Mouse (Mus musculus): ENCODE measurements around the gene Notch4. TPM values are rescaled to one million over a fixed set of nuclear protein-coding genes. Genes with fewer than 3 reads are reported as not detected.

The Notch4 gene
- polyA plus RNA-seq, 1 experiment from 2014 or later, result 6.9 TPM

- WGBS, result 13% methylated on average over 12 of the region's 12 CpGs
- Histone ChIP-seq H3K27me3 (peaks cover 44% of the 10 kb centered on the region), H3K4me2 (replicated peaks) (peak overlapping the region; percentile 78), H3K4me1 (peaks cover 46% of the 10 kb centered on the region), H3K4me3 (peak overlapping the region; percentile 68; the same call in 1 of the 2 replicates), H3K36me3 (no peaks in the 10 kb centered on the region), H3K9me3 (no peaks in the 10 kb centered on the region), H3K9ac (no peak overlapping the region), H3K27ac (no peak overlapping the region)
- no peak for ATAC-seq (ENCODE audit: insufficient number of reproducible peaks, insufficient read depth, low FRiP score, low TSS enrichment)
These were observed 65.9 kb downstream of the Notch4 start for GRCm38 (mm10) chr17:34629796-34630603.

DNA sequence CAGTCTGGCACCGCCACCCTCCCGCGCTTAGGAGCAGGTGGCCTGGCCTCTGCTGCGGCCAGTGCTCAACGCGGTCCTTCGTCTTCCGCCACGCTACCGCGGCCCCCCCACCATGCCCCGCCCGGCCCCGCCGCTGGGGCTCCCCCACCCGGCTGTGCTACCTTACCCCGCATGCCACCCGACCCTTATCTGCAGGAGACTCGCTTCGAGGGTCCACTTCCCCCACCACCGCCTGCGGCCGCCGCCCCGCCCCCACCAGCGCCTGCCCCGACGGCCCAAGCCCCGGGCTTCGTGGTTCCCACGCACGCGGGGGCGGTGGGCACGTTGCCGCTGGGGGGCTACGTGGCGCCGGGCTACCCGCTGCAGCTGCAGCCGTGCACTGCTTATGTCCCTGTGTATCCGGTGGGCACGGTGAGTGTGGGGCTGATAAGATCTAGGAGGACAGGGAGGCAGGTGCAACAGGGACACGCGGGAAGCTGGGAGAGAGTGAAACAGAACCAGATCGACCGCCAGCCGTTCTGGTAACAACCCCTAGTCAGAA is 66.8 kb downstream of the Notch4 start:
- peak overlapping the region; percentile 27 for H3K9ac ChIP-seq
- H3K27me3 ChIP-seq, result peaks cover 44% of the 10 kb centered on the region
- no peak for ATAC-seq (ENCODE audit: insufficient number of reproducible peaks, insufficient read depth, low FRiP score, low TSS enrichment)
- 3% methylated on average over 48 of the region's 48 CpGs for WGBS
- no peak overlapping the region for H3K27ac ChIP-seq
- peaks cover 46% of the 10 kb centered on the region for H3K4me1 ChIP-seq
- no peaks in the 10 kb centered on the region for H3K9me3 ChIP-seq
- no peaks in the 10 kb centered on the region for H3K36me3 ChIP-seq
- H3K4me3 ChIP-seq, result peak overlapping the region; percentile 34
- H3K4me2 ChIP-seq (replicated peaks), result peak overlapping the region; percentile 78

GRCm38 (mm10) chr17:34631647-34632046 is 67.6 kb downstream of the Notch4 start:
- H3K9me3 ChIP-seq, result no peaks in the 10 kb centered on the region
- ATAC-seq (ENCODE audit: insufficient number of reproducible peaks, insufficient read depth, low FRiP score, low TSS enrichment), result no peak
- H3K9ac ChIP-seq, result no peak overlapping the region
- H3K4me1 ChIP-seq, result peaks cover 39% of the 10 kb centered on the region
- WGBS, result 6% methylated on average over 12 of the region's 12 CpGs
- no peak overlapping the region for H3K27ac ChIP-seq
- H3K27me3 ChIP-seq, result peaks cover 44% of the 10 kb centered on the region
- no peaks in the 10 kb centered on the region for H3K36me3 ChIP-seq
- peak overlapping the region; percentile 34 for H3K4me3 ChIP-seq
- H3K4me2 ChIP-seq (replicated peaks), result peak overlapping the region; percentile 78

GRCm38 (mm10) chr17:34632261-34632691 is 68.2 kb downstream of the Notch4 start:
- H3K4me3 ChIP-seq, result peak overlapping the region; percentile 34
- H3K9ac ChIP-seq, result peak overlapping the region; percentile 47; the same call in 1 of the 2 replicates
- peak overlapping the region; percentile 78 for H3K4me2 ChIP-seq (replicated peaks)
- 2% methylated on average over 26 of the region's 26 CpGs for WGBS
- no peaks in the 10 kb centered on the region for H3K9me3 ChIP-seq
- H3K4me1 ChIP-seq, result peaks cover 39% of the 10 kb centered on the region
- H3K27ac ChIP-seq, result no peak overlapping the region
- ATAC-seq (ENCODE audit: insufficient number of reproducible peaks, insufficient read depth, low FRiP score, low TSS enrichment), result 0 out of 2 replicates have a peak, but pooled peaks have one; percentile 16
- H3K27me3 ChIP-seq, result peaks cover 44% of the 10 kb centered on the region
- no peaks in the 10 kb centered on the region for H3K36me3 ChIP-seq

- H3K27me3 ChIP-seq, result peaks cover 30% of the 10 kb centered on the region
- H3K36me3 ChIP-seq, result no peaks in the 10 kb centered on the region
- ATAC-seq (ENCODE audit: insufficient number of reproducible peaks, insufficient read depth, low FRiP score, low TSS enrichment), result no peak
- no peak overlapping the region for H3K27ac ChIP-seq
- no peak overlapping the region for H3K4me2 ChIP-seq (replicated peaks)
- peaks cover 15% of the 10 kb centered on the region for H3K4me1 ChIP-seq
- H3K9me3 ChIP-seq, result no peaks in the 10 kb centered on the region
- 72% methylated on average over 2 of the region's 2 CpGs for WGBS
- H3K4me3 ChIP-seq, result no peak overlapping the region
- H3K9ac ChIP-seq, result no peak overlapping the region
These were observed 71.6 kb downstream of the Notch4 start for GRCm38 (mm10) chr17:34635671-34636070.

DNA sequence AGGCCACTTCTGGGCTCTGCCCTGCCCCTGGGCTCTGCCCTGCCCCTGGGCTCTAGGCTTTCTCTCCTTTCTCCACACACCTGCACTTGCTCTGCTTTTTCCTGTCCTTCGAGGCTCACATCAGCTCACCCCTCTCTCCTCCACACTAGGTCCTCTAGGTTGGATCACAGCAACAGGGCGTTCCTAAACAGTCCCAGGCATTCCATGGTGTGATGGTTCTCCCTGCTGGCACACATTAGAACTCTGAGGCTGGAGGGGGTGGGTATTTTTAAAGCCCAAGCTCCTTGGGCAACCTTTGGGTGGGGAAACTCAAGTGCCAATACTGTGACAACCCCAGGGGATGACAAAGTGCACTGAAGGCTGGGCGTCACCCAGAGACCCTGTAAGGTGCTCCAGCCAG is 73.4 kb downstream of the Notch4 start:
- Histone ChIP-seq H3K27me3 (peaks cover 12% of the 10 kb centered on the region), H3K27ac (no peak overlapping the region), H3K9ac (no peak overlapping the region), H3K4me2 (replicated peaks) (no peak overlapping the region), H3K4me1 (peaks cover 15% of the 10 kb centered on the region), H3K9me3 (no peaks in the 10 kb centered on the region), H3K36me3 (no peaks in the 10 kb centered on the region), H3K4me3 (no peak overlapping the region)
- ATAC-seq (ENCODE audit: insufficient number of reproducible peaks, insufficient read depth, low FRiP score, low TSS enrichment), result no peak
- 72% methylated on average over 3 of the region's 3 CpGs for WGBS

Other genes starting within 250 kb of the Notch4 start
- gene H2-Eb2, start 238.6 kb upstream of the Notch4 start, polyA plus RNA-seq (2016; fragmentation: Nextera tagmentation; extraction: Ambion mirVana), result not detected in 2 replicates
- gene Btnl2, start 209.4 kb upstream of the Notch4 start, polyA plus RNA-seq (2016; fragmentation: Nextera tagmentation; extraction: Ambion mirVana), result not detected in 2 replicates
- gene Btnl1, start 187.1 kb upstream of the Notch4 start, polyA plus RNA-seq (2016; fragmentation: Nextera tagmentation; extraction: Ambion mirVana), result not detected in 2 replicates
- gene BC051142, start 165.4 kb upstream of the Notch4 start, polyA plus RNA-seq (2016; fragmentation: Nextera tagmentation; extraction: Ambion mirVana), result 0.81 and 1.00 TPM in 2 replicates
- gene Btnl4, start 87.0 kb upstream of the Notch4 start, polyA plus RNA-seq (2016; fragmentation: Nextera tagmentation; extraction: Ambion mirVana), result not detected in 2 replicates
- gene Btnl6, start 46.9 kb upstream of the Notch4 start, polyA plus RNA-seq (2016; fragmentation: Nextera tagmentation; extraction: Ambion mirVana), result not detected in 2 replicates
- gene Gpsm3, start 25.5 kb downstream of the Notch4 start, polyA plus RNA-seq (2016; fragmentation: Nextera tagmentation; extraction: Ambion mirVana), result 3.5 and 6.3 TPM in 2 replicates
- 25.1 and 28.0 TPM in 2 replicates for gene Pbx2, start 27.0 kb downstream of the Notch4 start, polyA plus RNA-seq (2016; fragmentation: Nextera tagmentation; extraction: Ambion mirVana)
- 3.1 and 3.5 TPM in 2 replicates for gene Ager, start 33.6 kb downstream of the Notch4 start, polyA plus RNA-seq (2016; fragmentation: Nextera tagmentation; extraction: Ambion mirVana)
- gene Rnf5, start 39.4 kb downstream of the Notch4 start, polyA plus RNA-seq (2016; fragmentation: Nextera tagmentation; extraction: Ambion mirVana), result 139 TPM in 2 replicates
- gene Agpat1, start 40.0 kb downstream of the Notch4 start, polyA plus RNA-seq (2016; fragmentation: Nextera tagmentation; extraction: Ambion mirVana), result 54.8 and 62.8 TPM in 2 replicates
- 7.0 and 10.1 TPM in 2 replicates for gene Egfl8, start 51.7 kb downstream of the Notch4 start, polyA plus RNA-seq (2016; fragmentation: Nextera tagmentation; extraction: Ambion mirVana)
- gene Ppt2, start 64.2 kb downstream of the Notch4 start, polyA plus RNA-seq (2016; fragmentation: Nextera tagmentation; extraction: Ambion mirVana), result 18.0 and 18.8 TPM in 2 replicates
- gene Prrt1, start 65.3 kb downstream of the Notch4 start, polyA plus RNA-seq (2016; fragmentation: Nextera tagmentation; extraction: Ambion mirVana), result 0.52 and 0.56 TPM in 2 replicates
- gene Fkbpl, start 80.5 kb downstream of the Notch4 start, polyA plus RNA-seq (2016; fragmentation: Nextera tagmentation; extraction: Ambion mirVana), result 16.6 and 16.8 TPM in 2 replicates
- gene Atf6b, start 82.9 kb downstream of the Notch4 start, polyA plus RNA-seq (2016; fragmentation: Nextera tagmentation; extraction: Ambion mirVana), result 110 TPM in 2 replicates
- 0.01 and 0.05 TPM in 2 replicates for gene Tnxb, start 106.3 kb downstream of the Notch4 start, polyA plus RNA-seq (2016; fragmentation: Nextera tagmentation; extraction: Ambion mirVana)
- gene C4b, start 179.6 kb downstream of the Notch4 start, polyA plus RNA-seq (2016; fragmentation: Nextera tagmentation; extraction: Ambion mirVana), result 0.05 TPM in 1 of 2 replicates, not detected in the other
- gene Cyp21a1, start 240.3 kb downstream of the Notch4 start, polyA plus RNA-seq (2016; fragmentation: Nextera tagmentation; extraction: Ambion mirVana), result not detected in 2 replicates

Measured in embryonic facial prominence, embryonic 12.5 days (tissue).